Mouse (Mus musculus) spleen, adult 2 months (tissue): ENCODE data around the gene Snrpb2. TPM values are rescaled to one million over a fixed set of nuclear protein-coding genes. Genes with fewer than 3 reads are reported as not detected.

ENCODE experiments used
- DNase-seq, 2 experiments: peaks; one replicate each; pipeline versions ENCODE4 v3.0.0 to v3.0.0-alpha.2; 2012 to 2021; ENCODE audit warnings: low spot score in 2 of 2, low read depth in 1 of 2
- H3K27ac ChIP-seq: fragments of 200-500 bp; 2 replicates; pipeline ENCODE4 v1.5.1; 2012; ENCODE audit warnings: low read length, inconsistent platforms; ENCODE audit not compliant: insufficient read depth
- H3K27me3 ChIP-seq: fragments of 200-500 bp; 2 replicates; pipeline ENCODE4 v1.6.1; 2012; ENCODE audit warnings: mild to moderate bottlenecking, moderate library complexity, low read length, inconsistent platforms; ENCODE audit not compliant: control insufficient read depth, insufficient read depth
- H3K36me3 ChIP-seq: fragments of 200-500 bp; 2 replicates; pipeline ENCODE4 v1.6.1; 2012; ENCODE audit warnings: mild to moderate bottlenecking, low read length, inconsistent platforms; ENCODE audit not compliant: control insufficient read depth, insufficient read depth
- H3K4me1 ChIP-seq: fragments of 200-500 bp; 2 replicates; pipeline ENCODE4 v1.6.1; 2011; ENCODE audit warnings: inconsistent platforms; ENCODE audit not compliant: control insufficient read depth, insufficient read depth, insufficient read length
- H3K4me3 ChIP-seq: fragments of 200-500 bp; 2 replicates; pipeline ENCODE4 v1.5.1; 2011; ENCODE audit warnings: mild to moderate bottlenecking, inconsistent platforms; ENCODE audit not compliant: insufficient read depth, insufficient read length; ENCODE audit errors: extremely low read depth
- CTCF ChIP-seq: fragments of 200-500 bp; IDR thresholded peaks from 2 replicates; pipeline ENCODE4 v1.5.1; 2011; ENCODE audit warnings: mild to moderate bottlenecking, inconsistent platforms; ENCODE audit not compliant: insufficient read depth, insufficient read length, insufficient replicate concordance; ENCODE audit errors: extremely low read depth
- POLR2A ChIP-seq: fragments of 200-500 bp; IDR thresholded peaks from 2 replicates; pipeline ENCODE4 v1.6.1; 2011; ENCODE audit warnings: low read depth, low read length, inconsistent platforms
- WGBS: fragments of 180-500 bp; shearing (Covaris S2); methylation state at CpG from one replicate; pipeline ENCODE4 v1.1.7; 2018; 5-methylcytosine and 5-hydroxymethylcytosine counted together
- polyA plus RNA-seq: library from polyadenylated mRNA; depleted of rRNA; stranded (reverse); fragments of >200 nt; gene quantifications from 2 replicates; pipeline ENCODE4 v1.2.3, GENCODE M21; 2012

Snrpb2 gene
- polyA plus RNA-seq, 1 experiment, result 2.0 TPM

GRCm38 (mm10) chr2:143024226-143024625, 38.6 kb upstream of the Snrpb2 start:
- WGBS, result 38% methylated on average over 4 of the region's 4 CpGs
- H3K27me3 ChIP-seq, result no peaks in the 10 kb centered on the region
- no peak for DNase-seq
- H3K36me3 ChIP-seq, result no peaks in the 10 kb centered on the region
- H3K4me1 ChIP-seq, result no peaks in the 10 kb centered on the region
- no peak overlapping the region for H3K4me3 ChIP-seq
- no peak overlapping the region for H3K27ac ChIP-seq
- TF ChIP-seq POLR2A, result no peak
- TF ChIP-seq CTCF, result no peak

DNA sequence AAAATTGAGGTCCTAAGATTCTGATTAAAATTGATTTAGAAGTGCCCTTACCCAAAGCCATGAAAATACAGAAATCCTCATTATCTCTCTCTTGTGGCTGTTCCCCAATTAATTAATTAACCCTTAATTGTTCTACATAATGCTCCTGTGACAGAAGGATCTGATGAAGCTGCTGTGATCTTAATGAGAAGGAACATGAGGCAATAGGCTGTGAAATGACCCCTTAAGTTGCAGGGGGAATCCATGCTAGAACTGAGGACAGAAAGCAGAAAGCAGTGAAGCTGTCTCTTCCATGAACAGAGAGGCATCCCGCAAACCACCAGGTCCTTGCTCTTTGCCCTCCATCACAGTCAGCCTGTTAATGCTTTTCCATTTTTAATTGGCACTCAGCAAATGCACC, 31.6 kb upstream of the Snrpb2 start:
- no peaks in the 10 kb centered on the region for H3K27me3 ChIP-seq
- 90% methylated on average over 1 of the region's 1 CpGs for WGBS
- DNase-seq, result no peak
- H3K27ac ChIP-seq, result no peak overlapping the region
- H3K4me3 ChIP-seq, result no peak overlapping the region
- no peaks in the 10 kb centered on the region for H3K4me1 ChIP-seq
- TF ChIP-seq CTCF (no peak), POLR2A (no peak)
- H3K36me3 ChIP-seq, result no peaks in the 10 kb centered on the region

- WGBS, result 79% methylated on average over 10 of the region's 10 CpGs
Observed at GRCm38 (mm10) chr2:143032378-143033255, 30.2 kb upstream of the Snrpb2 start.

DNA sequence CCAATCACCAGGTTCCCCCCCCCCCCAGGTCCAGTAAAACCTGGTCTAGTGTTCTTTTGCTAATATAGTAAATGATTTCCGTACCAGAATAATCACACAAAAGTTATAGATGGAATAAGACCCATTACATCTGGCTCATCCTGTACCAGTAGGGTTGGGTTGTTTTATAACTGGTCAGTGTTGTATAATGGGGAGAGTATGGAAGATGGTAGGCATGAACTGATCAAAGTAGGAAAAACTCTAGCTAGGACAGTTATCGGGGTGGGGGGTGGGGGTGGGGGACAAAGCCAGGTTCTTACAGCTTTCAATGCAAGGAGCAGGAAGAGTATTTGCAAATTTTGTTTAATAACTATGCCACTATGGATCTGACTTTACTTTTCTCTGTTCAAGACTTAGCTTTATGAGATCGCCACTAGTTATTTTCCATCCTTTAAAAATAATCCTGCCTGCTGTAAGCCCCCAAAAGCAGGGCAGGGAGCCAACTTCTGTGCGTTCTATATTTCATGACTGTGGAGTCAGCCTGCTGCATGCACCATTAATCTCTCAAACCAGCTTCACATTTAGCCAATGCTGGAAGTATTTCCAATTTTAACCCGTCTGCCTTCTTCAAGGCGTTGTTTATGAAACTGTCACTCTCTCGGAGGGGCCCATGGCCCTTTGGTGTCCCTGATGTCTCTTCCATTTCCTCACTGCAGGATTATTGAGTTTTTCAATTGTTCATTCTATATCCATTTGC, 28.3 kb upstream of the Snrpb2 start:
- Histone ChIP-seq H3K4me1 (no peaks in the 10 kb centered on the region), H3K4me3 (no peak overlapping the region), H3K27ac (no peak overlapping the region), H3K36me3 (no peaks in the 10 kb centered on the region), H3K27me3 (no peaks in the 10 kb centered on the region)
- TF ChIP-seq CTCF (no peak), POLR2A (no peak)
- 82% methylated on average over 7 of the region's 7 CpGs for WGBS
- DNase-seq, result no peak

More at GRCm38 (mm10) chr2:143032378-143033255, 30.2 kb upstream of the Snrpb2 start:
- Histone ChIP-seq H3K36me3 (no peaks in the 10 kb centered on the region), H3K4me1 (no peaks in the 10 kb centered on the region), H3K27me3 (no peaks in the 10 kb centered on the region), H3K27ac (no peak overlapping the region), H3K4me3 (no peak overlapping the region)
- DNase-seq, result no peak
- TF ChIP-seq POLR2A, result no peak
- TF ChIP-seq CTCF, result no peak

- H3K4me3 ChIP-seq, result no peak overlapping the region
- H3K27ac ChIP-seq, result no peak overlapping the region
- no peak for DNase-seq
- WGBS, result 70% methylated on average over 10 of the region's 10 CpGs
- no peaks in the 10 kb centered on the region for H3K4me1 ChIP-seq
- H3K27me3 ChIP-seq, result no peaks in the 10 kb centered on the region
- TF ChIP-seq CTCF (no peak), POLR2A (no peak)
- no peaks in the 10 kb centered on the region for H3K36me3 ChIP-seq
Observed at GRCm38 (mm10) chr2:143035086-143035593, 27.7 kb upstream of the Snrpb2 start.

DNA sequence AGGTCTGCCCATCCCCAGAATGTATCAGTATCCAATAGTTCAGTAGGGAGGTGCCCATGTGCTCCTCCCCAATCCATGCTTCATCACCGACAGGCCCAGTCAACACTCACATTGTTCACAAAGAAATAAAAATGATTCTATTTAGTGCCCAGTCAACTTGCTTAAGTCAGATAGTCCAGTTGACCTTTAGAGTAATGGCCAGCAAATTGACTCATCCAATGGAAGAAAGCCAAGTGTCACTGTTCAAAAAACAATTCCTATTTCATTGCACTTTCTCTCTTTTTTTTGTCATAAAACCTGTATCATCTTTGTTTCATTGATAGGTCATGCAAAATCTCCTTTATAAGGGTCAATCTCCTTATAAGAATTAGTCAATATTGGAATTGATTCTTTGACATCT, 21.2 kb upstream of the Snrpb2 start:
- H3K27ac ChIP-seq, result no peak overlapping the region
- no peak for DNase-seq
- no peaks in the 10 kb centered on the region for H3K27me3 ChIP-seq
- no peak for TF ChIP-seq CTCF
- TF ChIP-seq POLR2A, result no peak
- H3K4me3 ChIP-seq, result no peak overlapping the region
- WGBS, result 77% methylated on average over 1 of the region's 1 CpGs
- no peaks in the 10 kb centered on the region for H3K4me1 ChIP-seq
- no peaks in the 10 kb centered on the region for H3K36me3 ChIP-seq
